Mouse (Mus musculus): Measurements from ENCODE around the gene Nedd1. TPM values are rescaled to one million over a fixed set of nuclear protein-coding genes. Genes with fewer than 3 reads are reported as not detected.
A peak's percentile ranks its signal among the peaks of the same experiment; 100 is the strongest.

The Nedd1 gene
- polyA plus RNA-seq (2012; rRNA removed), result 6.4 and 7.3 TPM in 2 replicates

GRCm38 (mm10) chr10:92721771-92722619, at the start of gene Nedd1:
Gene Nedd1 (minus strand): TSS chr10:92722420.
- peak; percentile 20 for DNase-seq (ENCODE audit: low read depth)

- no peak for DNase-seq (ENCODE audit: low read depth)
These were observed 32.1 kb upstream of the Nedd1 start for GRCm38 (mm10) chr10:92754359-92754758.

GRCm38 (mm10) chr10:92730339-92730738, 8.1 kb upstream of the Nedd1 start:
- DNase-seq (ENCODE audit: low read depth), result no peak

- DNase-seq (ENCODE audit: low read depth), result no peak
These were observed 6.5 kb upstream of the Nedd1 start for GRCm38 (mm10) chr10:92728723-92729122.

- DNase-seq (ENCODE audit: low read depth), result no peak
These were observed 384 bp upstream of the Nedd1 start for GRCm38 (mm10) chr10:92722620-92722988.

- no peak for DNase-seq (ENCODE audit: low read depth)
These were observed 23.2 kb downstream of the Nedd1 start for GRCm38 (mm10) chr10:92699032-92699431.

GRCm38 (mm10) chr10:92675056-92675455, 47.2 kb downstream of the Nedd1 start:
- DNase-seq (ENCODE audit: low read depth), result no peak

- DNase-seq (ENCODE audit: low read depth), result no peak
These were observed 50.3 kb downstream of the Nedd1 start for GRCm38 (mm10) chr10:92671906-92672305.

- DNase-seq (ENCODE audit: low read depth), result no peak
These were observed 56.9 kb downstream of the Nedd1 start for GRCm38 (mm10) chr10:92665287-92665686.

GRCm38 (mm10) chr10:92653266-92653665, 69.0 kb downstream of the Nedd1 start:
- DNase-seq (ENCODE audit: low read depth), result no peak

GRCm38 (mm10) chr10:92652399-92652920, 69.8 kb downstream of the Nedd1 start:
- no peak for DNase-seq (ENCODE audit: low read depth)

- DNase-seq (ENCODE audit: low read depth), result no peak
These were observed 71.0 kb downstream of the Nedd1 start for GRCm38 (mm10) chr10:92651266-92651665.

GRCm38 (mm10) chr10:92649096-92649495, 73.1 kb downstream of the Nedd1 start:
- DNase-seq (ENCODE audit: low read depth), result no peak

GRCm38 (mm10) chr10:92647691-92648090, 74.5 kb downstream of the Nedd1 start:
- DNase-seq (ENCODE audit: low read depth), result no peak

- no peak for DNase-seq (ENCODE audit: low read depth)
These were observed 78.2 kb downstream of the Nedd1 start for GRCm38 (mm10) chr10:92643995-92644394.

GRCm38 (mm10) chr10:92641032-92641431, 81.2 kb downstream of the Nedd1 start:
- no peak for DNase-seq (ENCODE audit: low read depth)

All from gonadal fat pad, adult 2 months (tissue).